Mouse (Mus musculus): Measurements from ENCODE around the gene Rpl41.

- TF ChIP-seq CTCF (IDR thresholded peaks at IDR 0.05; ENCODE audit: borderline replicate concordance, control insufficient read depth, extremely low read depth, insufficient read depth, low read length, poor library complexity): no peak
- TF ChIP-seq POLR2A (IDR thresholded peaks at IDR 0.05; ENCODE audit: control insufficient read depth, extremely low read depth, insufficient read depth, low read length, poor library complexity): no peak
These were observed 2.7 kb downstream of the Rpl41 start for GRCm38 (mm10) chr10:128546361-128546760.

Measured in thymus, adult 2 months (tissue).